ENCODE assay signal across 7 mouse cellular contexts in genomic region chr1:18058211-18058971, GRCm38 (mm10).
A peak's percentile ranks its signal among the peaks of the same experiment; 100 is the strongest.
DNase-seq lines count a peak whose midpoint lies in the region; ATAC-seq and TF ChIP-seq lines count a peak whose summit lies in the region.

No protein-coding gene starts in this region.

- no peak for TF ChIP-seq EP300 in ES-Bruce4 (IDR thresholded peaks at IDR 0.05; ENCODE audit: insufficient read depth, low read depth, low read length)

- TF ChIP-seq CTCF in ES-Bruce4 (IDR thresholded peaks at IDR 0.05; ENCODE audit: low read depth, low read length) (no peak), G1E (IDR thresholded peaks at IDR 0.05; ENCODE audit: low read depth, low read length) (no peak)
- TF ChIP-seq CTCF in thymus, adult 2 months (IDR thresholded peaks at IDR 0.05; ENCODE audit: borderline replicate concordance, control insufficient read depth, extremely low read depth, insufficient read depth, low read length, poor library complexity): no peak

- H3K4me2 ChIP-seq in forebrain, embryonic 12.5 days: peak overlapping the region; percentile 94
- peak overlapping the region; percentile 95 for H3K4me2 ChIP-seq in midbrain, embryonic 11.5 days

- WGBS in forebrain, embryonic 12.5 days: under 1% methylated on average over 77 of the region's 77 CpGs
- under 1% methylated on average over 74 of the region's 77 CpGs for WGBS in midbrain, embryonic 11.5 days
- 5% methylated on average over 77 of the region's 77 CpGs for WGBS in thymus, adult 2 months

- TF ChIP-seq POLR2A in ES-Bruce4 (IDR thresholded peaks at IDR 0.05; ENCODE audit: insufficient read depth, low read length): no peak
- TF ChIP-seq POLR2A in thymus, adult 2 months (IDR thresholded peaks at IDR 0.05; ENCODE audit: control insufficient read depth, extremely low read depth, insufficient read depth, low read length, poor library complexity): no peak

- no peak for DNase-seq in G1E (ENCODE audit: low spot score)
- DNase-seq in layer of hippocampus, postnatal 25 days (ENCODE audit: extremely low spot score in 1 of 2, low spot score in 1 of 2): peak; percentile 19 to 30
- DNase-seq in midbrain, embryonic 11.5 days (ENCODE audit: low spot score, missing footprints): peak; percentile 96
- DNase-seq in thymus, adult 2 months: no peak
- DNase-seq in spleen, adult 18-20 months: no peak

- H3K9ac ChIP-seq in ES-Bruce4 (ENCODE audit: low read depth, poor library complexity, severe bottlenecking): peak overlapping the region; percentile 45
- H3K9ac ChIP-seq in forebrain, embryonic 12.5 days: peak overlapping the region; percentile 61
- peak overlapping the region; percentile 59 for H3K9ac ChIP-seq in midbrain, embryonic 11.5 days (ENCODE audit: low read length)

- H3K4me3 ChIP-seq in ES-Bruce4 (ENCODE audit: low read depth, low read length) (peak overlapping the region; percentile 76), G1E (ENCODE audit: low read depth, low read length) (peak overlapping the region; percentile 1; the same call in 1 of the 2 replicates)
- H3K4me3 ChIP-seq in forebrain, embryonic 12.5 days (replicated peaks): peak overlapping the region; percentile 56
- H3K4me3 ChIP-seq in midbrain, embryonic 11.5 days (ENCODE audit: low read depth, low read length): peak overlapping the region; percentile 55
- H3K4me3 ChIP-seq in thymus, adult 2 months (ENCODE audit: control insufficient read depth, insufficient read depth, low read length): no peak overlapping the region

- H3K4me1 ChIP-seq in ES-Bruce4 (ENCODE audit: control insufficient read depth, insufficient read depth, low read length): no peaks in the 10 kb centered on the region
- no peaks in the 10 kb centered on the region for H3K4me1 ChIP-seq in G1E (ENCODE audit: insufficient read depth, low read depth, low read length)
- H3K4me1 ChIP-seq in forebrain, embryonic 12.5 days: peaks cover 11% of the 10 kb centered on the region
- 0 out of 2 replicates have a peak, but pooled peaks cover 2% of the 10 kb centered on the region for H3K4me1 ChIP-seq in midbrain, embryonic 11.5 days (ENCODE audit: control insufficient read depth, insufficient read depth, low read length)
- no peaks in the 10 kb centered on the region for H3K4me1 ChIP-seq in thymus, adult 2 months (replicated peaks; ENCODE audit: control insufficient read depth, insufficient read depth, low read length)

- no peak overlapping the region for H3K27ac ChIP-seq in ES-Bruce4 (ENCODE audit: insufficient read depth, low read length)
- no peak overlapping the region for H3K27ac ChIP-seq in forebrain, embryonic 12.5 days
- no peak overlapping the region for H3K27ac ChIP-seq in midbrain, embryonic 11.5 days (ENCODE audit: low read depth, low read length)
- no peak overlapping the region for H3K27ac ChIP-seq in thymus, adult 2 months (ENCODE audit: control insufficient read depth, insufficient read depth, low read length)

- H3K9me3 ChIP-seq in ES-Bruce4 (replicated peaks; ENCODE audit: control insufficient read depth, insufficient read depth, low read length, poor library complexity, severe bottlenecking) (0 out of 2 replicates have a peak, but pooled peaks cover 2% of the 10 kb centered on the region), G1E (replicated peaks) (peaks cover 23% of the 10 kb centered on the region)
- H3K9me3 ChIP-seq in forebrain, embryonic 12.5 days: no peaks in the 10 kb centered on the region
- H3K9me3 ChIP-seq in midbrain, embryonic 11.5 days (ENCODE audit: control insufficient read depth, low read length): no peaks in the 10 kb centered on the region

- H3K27me3 ChIP-seq in ES-Bruce4 (ENCODE audit: control insufficient read depth, insufficient read depth, low read length, poor library complexity, severe bottlenecking) (peaks cover 8% of the 10 kb centered on the region), G1E (ENCODE audit: insufficient read depth, low read length) (no peaks in the 10 kb centered on the region; the same call in 1 of the 2 replicates)
- peaks cover 45% of the 10 kb centered on the region for H3K27me3 ChIP-seq in forebrain, embryonic 12.5 days
- H3K27me3 ChIP-seq in midbrain, embryonic 11.5 days (ENCODE audit: control insufficient read depth, insufficient read depth, low read length): peaks cover 30% of the 10 kb centered on the region
- no peaks in the 10 kb centered on the region for H3K27me3 ChIP-seq in thymus, adult 2 months (ENCODE audit: control insufficient read depth, insufficient read depth, low read length)

- ATAC-seq in G1E (ENCODE audit: extremely low read depth, insufficient number of reproducible peaks, low FRiP score, poor library complexity, severe bottlenecking): no peak
- peak; percentile 82 for ATAC-seq in forebrain, embryonic 12.5 days (ENCODE audit: low FRiP score)
- ATAC-seq in midbrain, embryonic 11.5 days (ENCODE audit: low FRiP score): peak; percentile 83

- H3K36me3 ChIP-seq in ES-Bruce4 (ENCODE audit: control insufficient read depth, insufficient read depth, low read length, poor library complexity, severe bottlenecking) (no peaks in the 10 kb centered on the region), G1E (replicated peaks) (no peaks in the 10 kb centered on the region)
- no peaks in the 10 kb centered on the region for H3K36me3 ChIP-seq in forebrain, embryonic 12.5 days (replicated peaks)
- H3K36me3 ChIP-seq in midbrain, embryonic 11.5 days (ENCODE audit: control insufficient read depth, insufficient read depth, low read length): no peaks in the 10 kb centered on the region
- no peaks in the 10 kb centered on the region for H3K36me3 ChIP-seq in thymus, adult 2 months (ENCODE audit: control insufficient read depth, insufficient read depth, low read length)

Comparison
In these comparisons a context has a peak if more than half of its experiments do, and no peak if none do; other contexts are left out.
1. DNase-seq: peak in layer of hippocampus, postnatal 25 days (2 of 2) and midbrain, embryonic 11.5 days (single experiment); none in G1E (single experiment), thymus, adult 2 months (single experiment) and spleen, adult 18-20 months (0 of 2).
2. Peak in every context shown above with its lines, with median percentiles within 50 percentile points of each other: H3K9ac ChIP-seq.